Mouse (Mus musculus) adrenal gland, adult 8-10 months (tissue): ENCODE measurements around the gene Tubgcp6. TPM values are rescaled to one million over a fixed set of nuclear protein-coding genes. Genes with fewer than 3 reads are reported as not detected.

Experiments used
- DNase-seq: peaks from one replicate; pipeline ENCODE4 v3.0.0; 2022
- total RNA-seq, 4 experiments: library from RNA; stranded (reverse); gene quantifications; 2 replicates each; pipeline ENCODE4 v1.2.4; 2022

The Tubgcp6 gene
- total RNA-seq, 4 experiments from 2014 or later = 16.0 to 24.6 (median 20.3) TPM

DNA sequence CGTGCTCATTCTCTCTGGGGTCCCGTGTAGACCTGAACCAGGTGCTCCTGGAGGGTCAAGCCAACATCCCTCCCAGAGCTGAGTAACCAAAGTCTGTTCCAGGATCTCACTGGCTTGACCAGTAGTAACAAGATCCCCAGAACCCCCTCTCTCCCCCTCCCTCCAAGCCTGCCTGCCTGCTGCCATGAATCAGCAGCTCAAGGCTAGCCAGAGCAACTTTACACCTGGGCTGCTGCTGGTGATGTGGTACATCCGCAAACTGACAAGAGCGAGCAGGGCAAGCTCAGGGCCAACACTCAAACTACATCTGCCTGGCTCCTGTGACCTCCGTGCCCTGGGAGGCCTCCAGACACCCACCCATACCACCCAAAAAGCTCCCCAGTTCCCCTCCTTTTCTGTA lies 18.5 kb upstream of the Tubgcp6 start:
- no peak for DNase-seq

- no peak for DNase-seq
Observed at GRCm38 (mm10) chr15:89140659-89141252, 17.8 kb upstream of the Tubgcp6 start, which contains the start of gene Mapk12. TSS of gene Mapk12 (minus strand) at chr15:89140703.

DNA sequence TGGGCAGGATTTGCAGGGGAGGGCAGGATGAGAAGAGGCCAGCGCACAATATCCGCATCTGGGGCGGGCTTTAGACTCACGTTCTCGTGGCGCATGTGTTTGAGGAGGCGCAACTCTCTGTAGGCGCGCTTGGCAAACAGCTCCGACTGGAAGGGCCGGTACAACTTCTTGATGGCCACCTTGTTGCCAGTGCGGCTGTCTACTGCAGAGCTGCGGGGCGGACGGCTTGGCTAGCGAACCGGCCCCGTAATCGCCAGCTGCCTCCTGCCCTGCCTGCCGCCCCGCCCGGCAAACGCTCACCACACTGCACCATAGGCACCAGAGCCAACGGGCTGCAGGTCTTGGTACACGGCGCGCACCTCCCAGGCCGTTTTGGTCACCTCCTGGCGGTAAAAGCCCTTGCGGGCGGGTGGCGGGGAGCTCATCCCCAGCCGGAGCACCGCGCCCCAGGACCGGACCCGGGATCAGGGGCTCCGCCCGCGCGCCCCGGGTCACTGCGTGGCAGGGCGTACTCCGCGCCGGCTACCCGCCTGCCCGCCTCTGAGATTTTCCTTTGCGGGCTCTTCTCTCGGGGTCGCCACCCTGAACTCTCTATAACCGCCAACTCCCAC lies 17.2 kb upstream of the Tubgcp6 start:
- no peak for DNase-seq

GRCm38 (mm10) chr15:89138531-89138930 lies 15.6 kb upstream of the Tubgcp6 start:
- DNase-seq = no peak

DNA sequence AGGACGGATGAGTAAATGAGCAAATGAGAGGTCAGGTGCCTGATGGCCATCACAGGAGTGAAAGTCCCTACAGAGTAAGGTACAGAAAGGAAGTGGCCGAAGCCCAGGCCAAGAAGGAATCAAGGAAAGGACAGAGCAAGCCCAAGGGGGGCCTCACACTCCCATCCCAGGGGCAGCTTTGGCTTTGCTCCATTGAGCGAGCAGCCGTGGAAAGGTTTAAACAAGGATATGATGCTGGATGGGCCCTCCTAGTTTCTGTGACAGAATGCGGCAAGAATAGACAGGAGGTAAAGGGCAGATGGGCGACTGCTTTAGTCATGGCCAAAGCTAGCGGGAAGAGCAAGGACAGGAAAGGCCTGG lies 15.1 kb upstream of the Tubgcp6 start:
- no peak for DNase-seq

GRCm38 (mm10) chr15:89137378-89138045 lies 14.6 kb upstream of the Tubgcp6 start:
- DNase-seq = no peak

GRCm38 (mm10) chr15:89136461-89137155 lies 13.7 kb upstream of the Tubgcp6 start:
- DNase-seq = no peak

DNA sequence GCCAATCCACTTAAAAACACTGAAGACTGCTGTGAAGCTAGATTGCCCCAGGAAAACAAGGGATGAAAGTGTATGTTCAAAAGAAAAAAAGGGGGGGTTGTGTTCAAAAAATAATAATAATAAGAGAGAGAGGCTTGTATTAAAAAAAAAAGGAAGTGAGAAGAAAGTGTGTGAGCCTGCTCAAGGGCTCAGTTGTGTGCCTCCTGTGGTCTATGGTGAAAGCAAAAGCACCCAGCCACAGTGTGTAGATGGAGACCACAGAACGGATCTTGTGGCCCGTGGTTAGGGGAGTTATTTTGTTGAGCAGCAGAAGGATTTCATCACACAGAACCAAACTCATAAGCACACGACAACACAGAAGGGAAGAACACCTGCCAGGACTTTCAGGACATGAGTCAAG lies 8.4 kb upstream of the Tubgcp6 start:
- no peak for DNase-seq

DNA sequence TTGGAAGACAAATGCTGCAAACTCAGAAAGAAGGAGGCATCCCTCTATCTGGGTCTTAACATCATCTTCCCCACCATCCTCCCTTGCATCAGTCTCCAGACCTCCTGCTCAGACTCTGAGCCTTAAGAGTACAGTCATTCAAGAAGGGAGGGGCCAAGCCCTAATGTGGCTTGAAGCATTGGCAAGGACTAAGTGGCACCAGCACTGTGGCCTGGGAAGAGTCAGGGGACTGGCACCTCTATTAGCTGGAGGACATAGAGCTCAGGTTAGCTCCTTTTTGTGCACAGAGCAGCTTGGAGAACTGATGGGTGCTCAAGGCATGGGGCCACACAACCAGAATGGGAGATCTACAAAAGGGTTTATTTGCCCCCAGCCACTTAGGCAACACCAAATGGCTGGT lies 7.3 kb upstream of the Tubgcp6 start:
- DNase-seq = no peak

DNA sequence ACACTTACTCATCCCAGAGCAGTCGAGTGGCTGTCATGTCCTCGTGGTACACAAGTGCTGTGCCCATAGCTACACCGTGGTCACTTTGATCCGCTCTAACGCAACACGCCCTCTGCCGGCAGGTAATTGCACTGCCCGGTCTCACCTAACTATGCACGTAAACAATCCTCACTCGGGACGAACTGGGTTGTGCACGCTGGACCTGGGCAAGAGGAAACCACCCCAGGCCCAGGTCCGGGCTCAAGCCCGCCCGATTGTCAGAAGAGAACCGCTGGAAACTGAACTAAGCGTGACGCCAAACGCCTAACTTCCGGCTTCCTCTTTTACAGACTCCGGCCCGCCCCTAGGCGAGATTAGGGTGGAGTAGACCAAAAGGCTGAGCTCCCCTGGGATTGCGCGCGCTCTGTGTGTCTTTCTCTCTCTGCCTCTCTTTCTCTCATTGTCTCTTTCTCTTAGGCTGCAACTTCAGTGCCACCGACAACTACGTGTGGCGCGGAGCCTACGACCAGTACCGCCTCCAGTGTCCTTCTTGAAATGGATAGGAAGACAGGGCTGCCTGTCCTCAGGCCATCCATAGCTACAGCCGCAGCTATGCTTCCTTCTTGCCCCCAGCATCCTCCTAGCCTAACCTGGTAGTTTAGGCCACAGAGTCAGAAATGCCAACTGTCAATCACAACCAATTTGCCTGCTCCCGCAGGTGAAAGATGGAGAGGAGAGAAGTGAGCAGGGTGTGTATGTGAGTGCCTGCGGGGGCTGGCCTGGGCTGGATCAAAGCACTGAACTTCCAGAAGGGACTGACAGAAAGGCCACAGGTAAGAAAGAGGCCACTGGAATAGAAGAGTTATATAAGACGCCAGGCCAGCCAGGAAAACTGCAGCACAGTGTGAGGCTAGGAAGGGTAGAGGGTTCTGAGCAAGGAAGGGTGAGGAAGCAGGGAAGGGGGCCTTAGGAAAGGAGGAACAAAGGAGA lies 5.8 kb upstream of the Tubgcp6 start, which contains the start of gene Hdac10:
Gene Hdac10 (minus strand): TSS at position 319 of the 969 bp plus-strand sequence.
- DNase-seq = peak; percentile 81

- no peak for DNase-seq
Observed at GRCm38 (mm10) chr15:89127364-89127940, 4.5 kb upstream of the Tubgcp6 start.

DNA sequence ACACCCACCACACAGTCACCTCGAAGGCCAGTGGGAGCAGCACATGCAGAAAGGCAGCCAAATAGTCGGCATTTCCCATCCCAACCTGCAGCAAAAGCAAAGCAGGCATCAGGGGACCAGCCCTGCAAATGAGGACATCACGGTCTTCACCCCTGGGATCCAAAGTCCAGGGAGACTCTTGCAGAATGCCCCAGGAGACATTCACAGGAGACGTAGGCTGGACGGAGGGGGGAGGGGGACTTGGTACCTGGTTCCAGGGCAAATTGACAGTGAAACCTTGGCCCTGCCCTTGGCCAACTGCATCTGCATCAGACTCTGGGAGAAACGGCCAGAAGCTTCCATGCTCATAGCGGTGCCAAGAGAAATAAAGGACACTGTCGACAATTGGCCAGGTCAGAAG lies 3.7 kb upstream of the Tubgcp6 start:
- DNase-seq = no peak

GRCm38 (mm10) chr15:89125351-89125750 lies 2.4 kb upstream of the Tubgcp6 start:
- no peak for DNase-seq

DNA sequence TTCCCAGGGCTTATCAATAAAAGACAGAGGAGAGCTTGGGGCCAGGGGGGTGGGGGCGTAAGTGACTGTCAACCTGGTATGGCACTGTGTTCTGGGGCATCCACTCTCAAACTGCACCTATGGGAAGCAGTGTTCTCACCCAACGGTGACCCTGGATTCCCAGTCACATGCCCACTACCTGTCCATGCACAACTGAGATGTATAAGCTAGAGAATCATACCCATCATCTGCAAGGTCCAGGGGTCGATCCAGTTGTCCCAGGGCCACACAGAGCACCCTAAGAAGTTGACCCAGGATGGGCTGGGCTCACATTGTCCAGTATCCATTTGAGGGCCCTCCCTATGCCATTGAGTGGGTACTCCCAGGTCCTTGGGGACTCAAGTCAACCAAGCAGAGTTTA lies 1.4 kb upstream of the Tubgcp6 start:
- no peak for DNase-seq

- no peak for DNase-seq
Observed at GRCm38 (mm10) chr15:89123595-89123994, 683 bp upstream of the Tubgcp6 start.

DNA sequence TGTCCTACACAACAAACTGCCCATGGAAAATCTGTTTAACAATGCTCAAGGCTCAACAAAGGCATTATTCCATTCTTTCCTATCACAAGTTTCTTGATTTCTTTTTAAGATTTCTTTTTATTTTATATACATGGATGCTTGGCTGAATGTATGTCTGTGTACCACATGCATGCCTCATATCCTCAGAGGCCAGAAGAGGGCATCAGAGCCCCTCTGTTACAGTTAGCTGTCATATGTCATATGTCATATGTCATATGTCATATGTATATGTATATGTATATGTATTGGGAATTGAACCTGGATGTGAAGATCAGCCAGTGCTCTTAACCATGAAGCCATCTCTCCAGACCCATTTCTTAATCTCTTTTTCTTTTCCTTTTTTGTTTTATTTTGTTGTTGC lies 4.9 kb downstream of the Tubgcp6 start:
- no peak for DNase-seq

GRCm38 (mm10) chr15:89110147-89110546 lies 12.8 kb downstream of the Tubgcp6 start:
- peak; percentile 60 for DNase-seq

GRCm38 (mm10) chr15:89106976-89107375 lies 15.9 kb downstream of the Tubgcp6 start:
- DNase-seq = no peak

DNA sequence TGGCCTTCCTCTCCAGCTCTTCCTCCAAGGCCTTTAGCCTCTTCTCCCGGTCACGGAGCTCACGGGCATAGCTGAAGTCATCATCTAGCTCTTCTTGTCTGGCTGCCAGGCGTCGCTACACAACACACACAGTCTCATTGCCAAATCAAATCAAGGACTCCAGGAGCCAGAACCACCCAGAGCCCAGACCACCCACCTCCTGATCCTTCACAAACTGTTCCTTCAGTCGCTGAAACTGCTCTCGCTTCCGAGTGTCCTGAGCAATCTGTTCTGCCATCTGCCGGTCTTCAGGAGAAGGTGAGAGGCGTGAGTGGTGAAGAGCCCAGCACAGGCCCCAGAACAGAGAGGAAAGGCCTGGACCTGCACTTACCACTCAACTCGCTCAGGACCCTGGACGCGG lies 16.8 kb downstream of the Tubgcp6 start:
- DNase-seq = no peak

GRCm38 (mm10) chr15:89104425-89104824 lies 18.5 kb downstream of the Tubgcp6 start:
- no peak for DNase-seq

DNA sequence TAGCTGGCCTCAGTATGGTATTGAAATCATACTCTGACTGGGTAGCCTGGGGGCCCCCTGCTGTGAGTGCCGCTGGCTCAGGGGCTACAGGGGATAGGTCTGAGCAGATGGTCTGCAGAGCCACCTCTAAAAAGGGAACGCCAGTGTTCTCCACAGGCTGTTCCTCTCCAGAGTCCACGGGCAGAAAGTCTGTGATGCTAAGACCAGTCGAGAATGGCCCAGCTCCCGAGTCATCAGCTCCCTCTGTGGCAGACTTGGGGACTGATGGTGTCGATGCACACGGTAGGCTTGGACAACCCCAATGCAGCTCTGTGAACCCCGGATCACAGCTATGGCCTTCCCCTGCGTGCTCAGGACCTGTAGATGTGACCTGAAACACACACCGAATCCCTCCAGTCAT lies 19.0 kb downstream of the Tubgcp6 start:
- no peak for DNase-seq

- no peak for DNase-seq
Observed at GRCm38 (mm10) chr15:89102646-89103045, 20.3 kb downstream of the Tubgcp6 start.
